Mouse (Mus musculus): Measurements from ENCODE around the gene Heg1.

Gene Heg1

DNA sequence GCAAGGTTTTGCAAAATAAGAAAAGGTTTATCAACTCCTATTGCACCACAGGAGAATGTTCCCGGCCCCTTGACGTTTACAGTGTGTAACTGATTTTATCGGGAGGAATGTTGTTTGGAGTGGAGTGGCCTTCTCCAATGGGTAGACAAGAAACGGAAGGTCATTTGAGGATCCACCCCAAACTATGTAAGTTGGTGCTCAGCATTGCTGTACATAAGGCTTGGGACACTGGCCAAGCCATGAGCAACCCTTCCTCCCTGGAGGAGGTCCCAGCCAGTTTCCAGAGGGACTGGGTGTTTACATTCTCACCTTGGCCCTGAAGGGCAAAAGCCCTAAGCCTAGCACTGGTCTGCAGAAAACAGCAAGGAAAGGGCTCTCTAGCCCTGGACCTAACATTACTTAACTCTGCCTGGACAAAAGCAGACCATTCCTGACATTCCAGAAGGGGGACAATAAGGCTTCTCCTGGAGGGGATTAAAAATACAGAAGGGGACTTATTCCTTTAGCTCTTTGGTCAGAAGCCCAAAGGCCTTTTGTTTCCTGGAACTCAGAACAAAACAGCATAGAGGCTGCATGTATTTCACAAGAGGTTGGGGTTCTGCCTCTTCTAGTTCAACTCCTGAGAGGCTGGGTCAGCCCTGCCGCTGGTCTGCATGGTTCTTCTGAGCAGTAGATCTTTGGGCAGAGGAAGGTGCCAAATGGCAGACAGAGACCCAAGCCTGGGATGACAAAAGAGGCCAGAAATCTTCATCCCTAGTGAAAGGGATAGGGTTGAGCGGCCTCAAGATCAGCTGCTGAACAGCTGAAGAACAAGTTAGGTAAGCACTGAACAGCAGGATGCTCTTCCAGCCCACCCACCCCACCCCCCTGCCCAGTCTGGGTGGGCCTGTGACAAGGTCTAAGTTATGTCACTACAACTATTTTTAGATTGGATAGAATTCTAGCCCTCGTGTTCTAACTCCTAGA lies 7.5 kb upstream of the Heg1 start:
- DNase-seq (ENCODE audit: extremely low read depth, low read depth): no peak

DNA sequence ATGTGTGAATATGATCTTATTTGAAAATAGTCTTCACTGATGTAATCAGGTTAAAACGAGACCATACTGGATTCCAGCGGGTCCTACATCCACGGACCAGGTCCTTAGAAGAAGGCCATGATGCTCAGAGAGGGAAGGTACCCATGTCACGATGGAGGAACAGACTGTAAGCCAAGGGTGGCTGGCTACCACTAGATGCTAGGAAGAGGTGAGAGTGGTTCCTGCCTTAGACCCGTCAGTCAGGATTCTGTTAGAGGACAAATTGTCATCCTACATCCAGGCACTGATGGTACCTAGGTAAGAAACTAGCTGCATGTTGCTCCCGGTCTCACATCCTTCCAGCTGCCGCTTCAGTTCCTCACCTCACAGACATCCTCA lies 6.9 kb upstream of the Heg1 start:
- DNase-seq (ENCODE audit: extremely low read depth, low read depth): no peak

DNA sequence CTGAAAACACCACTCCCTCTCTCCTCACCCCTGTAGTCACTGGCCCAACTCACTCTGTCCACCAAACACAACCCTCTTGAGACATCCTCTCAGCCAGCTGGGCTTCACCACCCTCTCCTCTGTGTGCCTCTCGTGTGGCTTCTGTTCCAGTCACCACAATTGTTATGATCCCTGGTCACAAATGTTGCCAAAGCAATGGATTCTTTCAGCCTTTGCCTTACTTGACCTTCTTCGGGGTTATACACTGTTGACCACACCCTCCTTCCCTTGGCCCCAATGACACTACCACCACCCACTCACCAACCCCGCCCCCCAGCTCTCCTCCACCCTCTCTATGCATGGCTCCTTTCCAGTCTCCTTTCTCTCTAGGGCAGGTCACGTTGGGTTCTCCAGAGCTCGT lies 6.3 kb upstream of the Heg1 start:
- no peak for DNase-seq (ENCODE audit: extremely low read depth, low read depth)

DNA sequence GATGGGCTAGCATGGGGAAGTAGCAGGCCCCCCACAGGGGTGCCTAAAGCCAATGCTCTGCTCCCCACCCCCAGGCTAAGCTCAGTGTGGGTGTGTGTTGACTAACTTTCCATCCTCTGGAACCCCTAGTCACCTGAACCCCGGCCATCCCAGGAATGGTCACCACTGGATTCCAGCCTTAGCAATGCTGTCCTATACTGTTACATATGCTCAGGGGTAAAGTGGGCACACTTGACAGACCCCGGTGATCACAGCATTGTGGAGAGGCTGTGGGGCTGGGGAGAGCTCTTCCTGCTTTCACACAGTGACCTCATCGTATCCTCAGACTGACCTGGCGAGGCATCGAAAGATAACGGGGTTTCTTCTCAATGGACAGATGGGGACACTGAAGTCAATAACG lies 3.9 kb upstream of the Heg1 start:
- no peak for DNase-seq (ENCODE audit: extremely low read depth, low read depth)

DNA sequence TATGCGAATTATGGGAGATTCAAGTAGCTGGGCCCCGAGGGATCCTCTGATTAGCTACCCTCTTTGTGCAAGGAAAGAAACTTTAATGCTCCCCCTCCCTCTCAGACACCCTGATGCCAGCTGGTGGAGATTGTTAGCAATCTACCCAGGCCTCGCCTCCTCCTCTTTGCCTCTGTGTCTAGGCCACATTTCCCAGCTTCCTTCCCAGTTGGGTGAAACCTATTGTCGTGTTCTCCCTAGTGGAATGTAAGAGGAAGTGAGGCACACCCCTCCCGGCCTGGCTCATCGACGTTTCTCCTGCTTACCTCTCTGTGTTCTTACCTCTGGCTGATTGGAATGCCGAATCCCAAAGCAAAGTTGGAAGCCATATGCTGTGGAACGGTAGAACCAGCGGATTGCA lies 3.4 kb upstream of the Heg1 start:
- DNase-seq (ENCODE audit: extremely low read depth, low read depth): no peak

DNA sequence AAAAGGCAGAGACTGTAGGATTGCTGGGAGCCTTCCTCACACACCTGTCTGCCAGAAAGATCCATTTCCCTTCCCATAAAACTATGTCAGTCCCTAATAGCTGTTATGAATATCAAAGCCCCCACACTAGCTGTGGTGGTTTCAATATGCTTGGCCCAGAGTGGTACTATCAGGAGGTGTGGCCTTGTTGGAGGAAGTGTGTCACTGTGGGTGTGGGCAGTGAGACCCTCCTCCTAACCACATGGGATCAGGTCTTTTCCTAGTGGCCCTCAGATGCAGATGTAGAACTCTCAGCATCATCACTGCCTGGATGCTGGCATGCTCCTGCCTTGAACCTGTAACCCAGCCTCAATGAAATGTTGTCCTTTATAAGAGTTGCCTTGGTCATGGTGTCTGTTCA lies 2.5 kb upstream of the Heg1 start:
- DNase-seq (ENCODE audit: extremely low read depth, low read depth): no peak

DNA sequence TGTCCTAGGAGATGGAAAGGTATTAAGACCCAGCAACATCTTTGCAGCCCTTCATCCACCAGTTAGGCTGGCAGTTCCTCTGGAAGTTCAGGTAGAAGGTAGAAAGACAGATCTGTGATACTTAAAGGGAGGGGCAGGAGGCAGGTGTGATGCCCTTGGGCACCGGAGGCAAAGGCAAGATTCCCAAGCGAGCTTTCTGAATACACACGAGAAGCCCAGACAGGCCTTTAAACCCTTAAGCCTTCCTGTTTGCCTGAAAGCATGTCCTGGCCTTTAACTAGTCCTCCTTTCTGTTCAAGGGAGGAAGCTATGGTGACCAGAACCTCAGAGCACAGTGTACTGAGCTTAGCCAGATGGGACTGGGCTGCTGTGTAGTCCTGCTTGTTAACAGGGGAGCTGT lies 1.5 kb upstream of the Heg1 start:
- DNase-seq (ENCODE audit: extremely low read depth, low read depth): no peak

DNA sequence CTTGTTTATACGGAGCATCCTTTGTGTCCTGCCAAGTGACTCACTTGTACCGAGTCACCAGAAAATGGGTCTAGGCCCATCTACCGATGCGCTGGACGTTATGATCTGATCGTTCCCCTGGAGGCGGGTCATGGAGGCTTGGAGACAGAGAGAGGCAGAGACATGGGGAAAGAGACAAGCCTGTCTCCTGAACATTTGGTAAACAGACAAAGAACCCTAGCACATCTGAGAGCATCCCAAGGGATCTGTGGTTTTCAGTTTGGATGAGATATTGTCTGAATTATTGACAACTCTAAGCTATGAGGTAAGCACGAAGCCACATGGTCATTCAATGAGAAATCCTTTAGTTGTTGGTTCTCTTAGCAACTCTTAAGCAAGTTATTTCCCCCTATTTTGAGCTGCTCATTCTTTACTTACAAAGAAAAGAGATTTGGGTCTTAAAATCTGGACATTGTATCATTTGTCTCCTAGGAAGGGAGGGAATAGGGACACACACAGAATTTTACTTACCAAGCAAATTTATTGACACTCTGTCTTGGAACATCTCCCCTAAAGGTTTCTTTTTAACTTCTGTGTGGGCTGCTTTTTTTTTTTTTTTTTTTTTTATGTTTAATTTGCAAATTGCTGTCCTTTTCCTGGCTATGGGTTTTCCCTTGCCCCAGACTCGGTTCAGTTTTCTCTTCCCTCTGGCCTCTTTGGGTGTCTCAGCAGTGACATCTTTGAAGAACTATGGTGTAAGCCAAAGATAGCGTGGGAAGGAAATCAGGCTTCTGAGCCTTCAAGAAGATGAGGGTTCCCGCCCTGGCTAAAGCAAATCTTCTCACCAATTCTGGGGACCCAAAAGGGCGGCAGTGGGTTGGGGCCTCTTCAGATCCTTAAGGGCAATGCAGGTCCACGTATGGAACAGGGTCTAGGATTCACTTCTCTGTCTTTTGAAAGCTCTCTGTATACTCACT lies 686 bp upstream of the Heg1 start:
- peak; percentile 28 for DNase-seq (ENCODE audit: extremely low read depth, low read depth)

DNA sequence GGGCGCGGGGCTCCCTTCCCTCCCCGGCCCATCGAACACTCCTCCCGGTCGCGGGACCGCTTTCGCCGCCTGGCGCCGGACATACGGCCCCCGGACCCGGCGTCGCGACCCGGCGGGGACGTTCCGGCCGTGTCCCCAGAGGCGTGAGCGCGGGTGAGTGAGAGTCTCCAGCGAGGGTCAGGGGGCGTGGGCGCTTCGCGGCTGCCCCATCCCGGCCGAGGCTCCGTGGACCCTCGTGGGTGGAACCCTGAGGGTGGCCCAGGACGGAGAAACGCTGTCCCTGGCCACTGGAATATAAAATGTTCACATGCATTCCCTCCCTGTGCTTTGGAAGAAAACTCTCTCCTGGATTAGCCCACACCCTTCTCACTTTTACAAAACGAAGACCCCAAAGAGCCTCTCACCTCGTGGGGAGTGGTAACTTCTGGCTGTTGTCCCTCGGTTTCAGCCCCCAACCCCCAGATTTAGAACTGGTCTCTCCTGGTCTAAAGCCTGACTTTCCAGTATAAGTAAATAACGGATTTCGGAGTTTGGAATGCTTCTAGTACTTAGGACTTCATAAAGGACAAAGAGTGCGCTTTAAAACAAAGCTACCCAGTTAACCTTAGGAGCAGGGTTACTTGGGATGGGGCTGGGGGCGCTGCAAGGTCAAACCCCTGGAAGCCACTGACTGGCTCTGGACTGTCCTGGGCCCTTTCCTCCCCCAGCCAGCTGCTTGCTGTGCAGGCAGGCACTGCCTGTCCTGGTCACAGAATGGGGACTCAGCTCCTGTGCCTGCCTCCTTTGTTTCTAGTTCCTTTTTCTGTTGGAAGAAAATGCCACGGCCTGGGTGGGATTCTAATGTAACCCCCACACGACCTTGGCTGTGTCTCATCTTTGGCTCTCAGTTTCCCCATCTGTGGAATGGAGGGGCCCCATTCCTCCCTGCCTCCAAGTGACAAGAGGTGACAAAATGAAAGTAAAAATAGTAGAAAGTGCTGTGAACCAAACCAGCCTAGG lies 832 bp downstream of the Heg1 start:
- peak; percentile 45 for DNase-seq (ENCODE audit: extremely low read depth, low read depth)

DNA sequence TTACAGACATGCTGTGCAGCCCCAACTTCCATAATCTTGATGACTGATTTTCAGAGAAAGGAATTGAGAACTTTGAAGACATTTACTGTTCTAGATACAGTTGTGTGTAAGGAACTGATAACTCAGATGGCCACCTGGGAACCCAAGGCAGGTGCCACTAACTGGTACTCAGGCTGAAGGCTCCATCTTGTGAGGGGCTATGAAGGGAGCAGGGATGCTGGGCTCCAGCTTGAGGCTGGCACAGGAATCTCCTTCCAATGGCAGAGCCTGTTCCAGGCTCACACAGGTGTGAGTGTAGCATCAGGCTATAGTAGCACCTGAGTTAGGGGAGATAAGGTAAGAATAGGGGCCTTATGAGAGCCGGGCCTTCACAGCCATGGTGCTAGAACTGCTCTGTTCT lies 1.9 kb downstream of the Heg1 start:
- no peak for DNase-seq (ENCODE audit: extremely low read depth, low read depth)

DNA sequence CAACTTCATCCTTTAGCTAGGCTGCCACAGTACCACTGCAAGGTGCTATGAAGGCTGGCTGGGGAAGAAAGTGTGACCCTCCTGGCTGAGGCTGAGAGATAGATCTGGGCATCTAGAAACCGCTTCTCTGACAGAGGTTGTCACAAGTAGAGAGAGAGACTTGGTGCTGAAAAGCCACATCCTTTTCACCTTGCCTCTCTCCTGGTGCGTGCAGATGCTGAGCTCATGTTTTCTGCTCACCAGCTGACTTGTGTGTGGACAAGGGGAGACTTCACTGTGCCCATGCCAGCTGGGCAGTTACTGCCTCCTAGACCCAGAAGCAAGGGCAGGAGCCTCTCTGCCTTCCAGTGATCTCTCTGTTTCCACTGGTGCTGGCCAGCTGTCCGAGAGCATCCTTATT lies 3.6 kb downstream of the Heg1 start:
- DNase-seq (ENCODE audit: extremely low read depth, low read depth): no peak

DNA sequence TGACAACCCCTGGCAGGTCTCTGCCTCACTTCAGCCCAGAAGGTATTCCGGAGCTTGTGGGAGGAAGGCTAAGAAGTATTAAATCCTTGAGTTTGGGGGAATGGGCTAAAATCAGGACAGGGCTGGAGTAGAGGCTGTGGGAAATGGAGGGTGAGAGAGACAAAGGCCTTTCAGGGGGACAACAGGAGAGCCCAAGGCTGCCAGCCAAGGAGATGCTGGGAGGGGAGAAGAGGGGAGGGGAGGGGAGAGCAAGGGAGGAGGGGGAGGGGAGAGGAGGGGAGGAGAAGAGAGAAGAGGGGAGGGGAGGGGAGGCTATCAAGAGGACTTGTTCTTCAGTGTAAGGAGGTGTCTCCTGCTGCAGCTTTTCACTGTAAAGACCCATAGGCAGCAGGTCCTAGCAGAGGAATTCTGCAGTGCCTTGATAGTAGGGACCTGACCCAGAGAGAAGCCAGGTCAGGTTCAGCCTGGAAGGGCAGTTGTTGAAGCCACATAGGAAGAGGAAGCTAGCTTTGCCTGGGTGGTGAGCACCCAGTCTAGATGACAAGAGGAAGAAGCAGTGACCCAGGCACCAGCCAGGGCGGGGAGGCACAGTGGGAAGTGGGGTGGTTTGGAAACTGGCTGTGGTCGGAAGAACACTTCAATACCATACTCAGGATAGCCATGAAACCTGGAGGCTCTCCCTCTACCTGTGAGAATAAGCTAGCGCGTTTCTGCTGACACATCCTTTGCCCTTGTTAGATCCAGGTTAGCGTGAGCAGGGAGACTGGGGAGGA lies 7.0 kb downstream of the Heg1 start:
- peak; percentile 36 for DNase-seq (ENCODE audit: extremely low read depth, low read depth)

DNA sequence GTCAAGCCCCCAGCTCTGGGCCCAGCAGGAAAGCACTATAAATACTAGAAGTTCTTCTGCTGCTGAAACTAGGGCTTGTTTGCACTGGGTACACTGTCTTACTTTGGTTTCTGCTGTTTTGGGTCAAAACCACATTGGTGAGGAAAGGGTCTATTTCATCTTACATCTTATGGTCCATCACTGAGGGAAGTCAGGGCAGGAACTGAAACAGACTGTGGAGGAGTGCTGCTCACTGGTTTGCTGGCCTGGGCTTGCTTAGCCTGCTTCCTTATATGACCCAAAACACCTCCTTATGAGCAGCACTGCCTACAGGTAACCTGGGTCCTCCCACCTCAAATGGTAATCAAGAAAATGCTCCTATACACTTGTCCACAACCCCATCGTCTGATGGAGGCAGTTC lies 9.4 kb downstream of the Heg1 start:
- no peak for DNase-seq (ENCODE audit: extremely low read depth, low read depth)

DNA sequence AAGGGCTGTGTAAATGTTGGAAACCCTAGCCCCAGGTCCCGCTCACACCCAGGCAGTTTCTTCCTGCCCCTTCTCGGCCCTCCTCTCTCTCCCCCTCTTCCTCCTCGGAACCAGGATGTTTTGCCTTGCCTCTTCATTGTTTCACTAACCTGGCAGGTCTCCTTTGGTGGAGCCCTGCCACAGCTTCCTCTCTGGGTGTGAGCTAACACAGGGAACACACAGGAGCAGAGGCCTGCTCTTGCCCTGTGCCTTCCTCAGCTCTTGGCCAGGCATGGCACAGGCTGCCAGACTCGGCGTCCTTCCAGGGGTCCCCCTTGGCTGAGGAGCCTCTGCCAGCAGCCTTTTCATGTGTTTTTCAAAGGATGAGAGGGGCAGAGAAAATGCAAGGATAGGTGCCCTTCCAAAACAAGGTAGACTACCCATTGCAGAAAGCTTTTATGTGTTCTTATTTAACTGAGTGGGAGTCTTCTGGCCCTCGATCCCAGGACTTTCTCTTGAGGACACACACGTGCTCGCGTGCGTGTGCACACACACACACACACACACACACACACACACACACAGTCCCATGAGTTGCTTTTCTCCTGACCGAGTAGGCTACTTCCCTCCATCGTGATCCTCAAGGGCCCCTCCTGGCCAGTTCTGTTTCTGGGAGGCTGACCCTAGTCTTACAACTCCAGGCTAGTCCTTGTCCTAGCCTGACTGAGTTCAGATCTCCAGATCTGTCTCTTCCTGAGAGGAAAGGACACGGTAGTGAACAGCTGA lies 12.8 kb downstream of the Heg1 start:
- DNase-seq (ENCODE audit: extremely low read depth, low read depth): no peak

DNA sequence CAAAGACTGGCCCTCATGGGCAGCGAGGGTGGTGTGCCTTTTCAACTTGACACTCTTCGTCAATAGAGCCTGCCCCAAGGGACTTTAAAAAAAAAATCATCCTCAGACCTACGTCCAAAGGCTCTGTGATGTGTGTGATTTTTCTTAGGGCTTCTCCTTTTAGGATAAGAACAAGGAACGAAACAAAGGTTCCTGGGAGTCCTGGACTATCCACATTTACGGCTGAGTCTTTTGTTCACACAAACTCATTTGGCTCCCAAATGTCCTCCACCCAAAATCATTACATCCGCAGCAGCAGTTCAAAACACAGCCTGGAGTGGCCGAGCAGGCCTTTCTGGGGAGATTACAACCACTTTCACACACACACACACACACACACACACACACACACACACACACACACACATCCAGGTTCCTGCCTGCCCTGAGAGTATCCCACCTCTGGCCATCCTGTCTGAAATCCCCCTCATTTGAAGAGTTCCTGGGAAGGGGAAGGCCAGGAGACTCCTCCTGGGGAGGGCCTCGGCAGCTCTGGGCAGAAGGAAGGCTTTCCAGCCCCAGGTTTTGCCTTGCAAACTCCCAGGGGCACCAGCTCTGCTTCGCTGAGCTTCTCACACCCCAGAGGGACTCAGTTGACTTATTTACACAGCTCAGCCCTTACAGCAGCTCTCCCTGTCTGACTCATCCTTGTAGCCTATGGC lies 13.6 kb downstream of the Heg1 start:
- no peak for DNase-seq (ENCODE audit: extremely low read depth, low read depth)

DNA sequence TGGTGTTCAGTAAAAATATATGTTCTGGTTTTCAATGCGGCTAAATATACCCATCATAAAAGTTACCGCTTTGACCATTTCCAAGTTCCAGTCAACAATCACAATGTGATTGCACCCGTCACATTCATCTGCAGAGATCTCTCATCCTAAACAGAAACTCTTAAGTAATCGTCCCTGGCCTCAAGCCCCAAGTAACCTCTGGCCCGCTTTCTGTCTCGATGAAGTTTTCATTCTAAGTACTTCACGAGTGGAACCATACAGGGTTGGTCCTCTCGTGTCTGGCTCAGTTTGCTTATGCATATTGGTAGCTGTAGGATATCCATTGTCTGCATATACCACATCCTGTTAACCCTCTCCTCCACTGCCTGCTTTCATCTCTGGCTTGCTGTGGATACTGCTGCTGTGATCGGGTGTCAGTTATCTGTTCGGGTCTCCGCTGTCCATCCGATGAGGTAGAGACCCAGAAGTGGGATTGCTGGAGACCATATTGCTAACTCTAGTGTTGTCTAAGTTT lies 14.2 kb downstream of the Heg1 start:
- DNase-seq (ENCODE audit: extremely low read depth, low read depth): no peak

DNA sequence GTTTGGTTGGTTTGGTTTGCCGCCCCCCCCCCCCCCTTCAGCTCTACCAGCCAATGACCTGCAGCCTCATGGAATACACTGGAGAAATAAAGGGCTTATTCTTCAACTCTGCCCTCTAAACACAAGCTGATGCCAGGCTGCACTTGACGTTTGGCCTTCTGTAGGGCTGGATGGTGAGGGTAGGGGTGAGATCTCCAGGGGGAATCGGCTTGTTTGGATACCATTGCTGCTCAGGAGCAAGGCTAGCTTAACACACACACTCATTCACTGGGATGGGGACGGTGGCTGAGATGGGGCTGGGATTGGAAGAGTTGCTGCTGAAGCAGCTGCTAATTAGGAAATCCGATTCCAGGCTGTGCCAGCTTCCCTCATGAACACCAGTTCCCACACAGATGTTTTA lies 16.4 kb downstream of the Heg1 start:
- no peak for DNase-seq (ENCODE audit: extremely low read depth, low read depth)

DNA sequence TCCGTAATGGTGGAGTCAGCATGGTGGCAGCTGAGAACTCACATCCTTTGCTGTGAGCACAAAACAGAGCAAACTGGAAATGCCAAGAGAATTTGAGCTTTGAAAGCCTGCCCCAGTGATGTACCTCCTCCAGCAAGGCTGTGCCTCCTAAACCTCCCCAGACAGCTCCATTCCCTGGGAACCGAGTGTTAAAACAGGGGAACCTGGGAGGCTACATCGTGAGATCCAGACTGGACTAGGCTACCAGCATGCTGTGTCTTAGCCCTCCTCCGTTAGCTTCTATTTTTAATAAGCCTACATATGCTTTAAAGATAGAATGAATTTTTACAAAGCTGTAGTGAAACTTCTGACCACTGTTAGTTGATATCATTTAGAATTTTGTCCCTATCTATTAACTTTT lies 17.7 kb downstream of the Heg1 start:
- DNase-seq (ENCODE audit: extremely low read depth, low read depth): no peak

DNA sequence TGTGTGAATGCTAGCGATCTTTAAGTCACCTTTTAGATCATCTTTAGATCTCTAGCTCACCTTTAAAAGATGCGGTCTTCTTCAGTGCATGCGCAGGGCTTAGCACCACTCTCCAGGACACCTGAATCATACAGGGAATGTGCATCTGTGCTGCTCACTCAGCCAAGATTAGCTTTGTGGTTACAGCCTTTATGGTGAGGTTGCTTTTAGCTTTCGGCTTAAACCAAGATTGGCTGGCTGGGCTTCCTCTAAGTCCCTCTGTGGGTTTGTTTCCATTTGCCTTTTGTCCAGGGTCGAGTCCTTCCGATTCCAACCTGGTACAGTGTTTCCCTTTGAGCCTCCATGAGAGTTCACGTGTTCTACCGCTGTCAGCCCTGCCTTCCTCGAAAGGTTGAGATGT lies 20.1 kb downstream of the Heg1 start:
- no peak for DNase-seq (ENCODE audit: extremely low read depth, low read depth)

Measured in MEL-GATA-1-ER (cell line).